Mouse (Mus musculus): ENCODE data around the gene Tmem175. TPM values are rescaled to one million over a fixed set of nuclear protein-coding genes. Genes with fewer than 3 reads are reported as not detected.
A peak's percentile ranks its signal among the peaks of the same experiment; 100 is the strongest.

Gene Tmem175
- polyA plus RNA-seq (2011; ENCODE audit: insufficient read depth, insufficient read length, low replicate concordance, missing spikeins): 2.7 and 7.2 TPM in 2 replicates

DNA sequence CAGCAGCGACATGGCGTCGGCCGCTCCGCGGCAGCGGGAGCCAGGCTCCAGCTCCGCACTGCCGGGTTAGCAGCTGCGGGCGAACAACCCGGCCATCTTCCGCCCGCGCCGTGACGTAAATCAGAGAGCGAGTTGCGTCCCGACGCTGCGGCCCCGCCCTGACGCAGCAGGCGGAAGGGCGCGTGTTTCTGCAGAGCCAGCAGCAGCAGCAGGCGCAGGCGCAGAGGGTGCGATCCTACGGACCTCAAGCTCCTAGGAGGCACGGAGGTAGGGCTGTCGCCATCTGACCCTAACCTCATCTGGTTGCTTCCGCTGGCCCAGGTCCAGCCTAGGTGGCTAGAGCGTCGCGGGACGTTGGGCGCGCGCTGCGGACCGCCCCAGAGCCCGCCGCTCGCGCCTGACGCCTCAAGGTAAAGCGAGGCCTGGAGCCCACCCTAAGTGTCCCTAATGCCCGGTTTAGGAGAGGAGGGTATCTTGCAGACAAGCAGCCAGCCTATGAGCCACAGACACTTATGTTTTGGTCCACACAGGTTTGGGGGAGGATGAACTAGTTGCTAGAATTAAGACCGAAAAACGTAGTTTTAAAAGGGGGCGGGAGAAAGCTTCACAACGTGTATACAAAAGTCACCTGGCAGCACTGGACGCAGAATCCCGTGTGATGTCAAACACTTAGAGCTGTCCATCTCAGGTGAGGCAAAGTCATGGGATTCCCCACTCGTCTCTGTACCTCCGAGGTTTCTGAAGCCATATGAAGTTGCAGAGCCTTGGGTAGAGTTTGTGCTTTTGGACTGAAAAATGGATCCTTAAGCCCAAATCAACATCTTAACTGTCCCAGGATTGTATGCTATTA, at the start of gene Tmem175, which contains the start of gene Gak:
Gene Tmem175, plus strand, starts transcription at position 137 of the 850 bp plus-strand sequence.
Gene Gak, minus strand, starts transcription at position 122 of the 850 bp plus-strand sequence.
- Histone ChIP-seq H3K4me1 (ENCODE audit: control insufficient read depth, insufficient read depth, low read length) (peaks cover 2% of the 10 kb centered on the region), H3K27ac (ENCODE audit: control insufficient read depth, insufficient read depth, low read depth, low read length, poor library complexity) (peak within 1 kb of the TSS; percentile 93), H3K4me3 (replicated peaks; ENCODE audit: control insufficient read depth, low read depth, low read length) (peak within 1 kb of the TSS; percentile 93)
- under 1% methylated on average over 58 of the region's 58 CpGs for WGBS
- peak; percentile 97 for TF ChIP-seq POLR2A (IDR thresholded peaks at IDR 0.05; ENCODE audit: borderline replicate concordance, control insufficient read depth, low read depth, low read length)
- no peak for TF ChIP-seq CTCF (IDR thresholded peaks at IDR 0.05; ENCODE audit: control insufficient read depth, insufficient read depth, low read length)

DNA sequence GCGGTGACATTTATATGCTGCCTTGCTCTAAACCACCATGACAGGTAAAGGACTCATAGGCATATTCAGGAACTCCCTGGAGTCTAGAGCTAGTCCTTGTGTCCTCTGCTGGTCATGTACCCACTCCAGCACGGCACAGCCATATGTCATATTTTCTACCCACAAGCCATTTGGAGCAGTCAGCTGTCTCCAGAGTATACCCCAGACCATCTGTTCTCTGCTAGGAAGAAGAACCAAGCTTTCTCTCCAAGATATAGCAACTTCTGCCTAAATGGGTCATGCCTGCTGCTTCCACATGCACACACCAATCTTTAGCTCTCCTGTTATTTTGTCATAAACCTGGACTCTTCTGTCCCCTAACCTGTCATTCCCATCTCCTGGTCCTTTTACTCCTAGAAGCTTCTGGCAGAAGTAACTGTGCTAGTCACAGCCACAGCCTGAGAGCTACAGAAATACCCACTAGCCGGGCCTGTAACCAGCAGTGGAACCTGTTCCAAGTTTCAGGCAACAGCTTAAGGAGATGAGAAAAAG, 48.1 kb upstream of the Tmem175 start:
- WGBS: 83% methylated on average over 3 of the region's 3 CpGs
- H3K27ac ChIP-seq (ENCODE audit: control insufficient read depth, insufficient read depth, low read depth, low read length, poor library complexity): no peak overlapping the region
- no peaks in the 10 kb centered on the region for H3K4me1 ChIP-seq (ENCODE audit: control insufficient read depth, insufficient read depth, low read length)
- TF ChIP-seq POLR2A (IDR thresholded peaks at IDR 0.05; ENCODE audit: borderline replicate concordance, control insufficient read depth, low read depth, low read length) (no peak), CTCF (IDR thresholded peaks at IDR 0.05; ENCODE audit: control insufficient read depth, insufficient read depth, low read length) (no peak)
- H3K4me3 ChIP-seq (replicated peaks; ENCODE audit: control insufficient read depth, low read depth, low read length): no peak overlapping the region

DNA sequence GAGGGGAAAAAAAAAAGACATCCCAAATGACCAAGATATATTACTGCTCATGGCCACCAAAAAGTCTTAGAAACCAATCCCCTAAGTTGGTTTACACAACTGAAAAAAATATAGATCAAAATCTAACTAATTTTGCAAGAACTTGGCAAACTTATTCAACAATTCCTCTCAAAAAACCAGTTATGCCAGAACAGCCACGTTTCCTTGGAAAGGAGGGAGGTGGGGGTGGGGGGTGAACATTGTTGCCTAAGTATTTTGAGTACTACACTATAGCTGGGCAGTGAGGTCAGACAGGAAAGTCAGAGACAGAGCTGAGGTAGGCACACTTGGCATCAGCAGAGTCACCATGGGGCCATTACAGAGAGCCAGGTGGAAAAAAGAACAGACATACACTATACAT, 29.6 kb upstream of the Tmem175 start:
- no peak overlapping the region for H3K27ac ChIP-seq (ENCODE audit: control insufficient read depth, insufficient read depth, low read depth, low read length, poor library complexity)
- no peak for TF ChIP-seq POLR2A (IDR thresholded peaks at IDR 0.05; ENCODE audit: borderline replicate concordance, control insufficient read depth, low read depth, low read length)
- TF ChIP-seq CTCF (IDR thresholded peaks at IDR 0.05; ENCODE audit: control insufficient read depth, insufficient read depth, low read length): no peak
- H3K4me3 ChIP-seq (replicated peaks; ENCODE audit: control insufficient read depth, low read depth, low read length): no peak overlapping the region
- no peaks in the 10 kb centered on the region for H3K4me1 ChIP-seq (ENCODE audit: control insufficient read depth, insufficient read depth, low read length)
- 57% methylated on average over 1 of the region's 1 CpGs for WGBS

DNA sequence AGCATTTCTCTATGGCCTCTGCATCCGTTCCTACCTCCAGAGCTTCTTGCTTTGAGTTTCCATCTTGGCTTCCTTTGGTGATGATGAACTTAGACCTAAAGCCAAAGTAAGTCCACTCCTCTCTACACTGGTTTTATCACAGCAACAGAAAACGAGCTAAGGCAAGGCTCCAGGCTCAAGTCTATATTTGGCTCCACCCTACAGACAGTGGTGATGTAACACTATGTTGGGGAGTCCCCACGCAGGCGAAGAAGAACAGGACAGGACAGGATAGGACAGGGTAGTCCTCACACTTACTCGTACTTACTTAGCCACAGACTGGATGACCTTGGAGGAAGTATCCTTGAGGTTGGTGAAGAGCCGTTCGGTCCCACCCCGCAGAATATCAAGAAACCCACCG, 27.0 kb upstream of the Tmem175 start:
- Histone ChIP-seq H3K27ac (ENCODE audit: control insufficient read depth, insufficient read depth, low read depth, low read length, poor library complexity) (no peak overlapping the region), H3K4me1 (ENCODE audit: control insufficient read depth, insufficient read depth, low read length) (no peaks in the 10 kb centered on the region), H3K4me3 (replicated peaks; ENCODE audit: control insufficient read depth, low read depth, low read length) (no peak overlapping the region)
- TF ChIP-seq CTCF (IDR thresholded peaks at IDR 0.05; ENCODE audit: control insufficient read depth, insufficient read depth, low read length) (no peak), POLR2A (IDR thresholded peaks at IDR 0.05; ENCODE audit: borderline replicate concordance, control insufficient read depth, low read depth, low read length) (no peak)
- 82% methylated on average over 9 of the region's 9 CpGs for WGBS

DNA sequence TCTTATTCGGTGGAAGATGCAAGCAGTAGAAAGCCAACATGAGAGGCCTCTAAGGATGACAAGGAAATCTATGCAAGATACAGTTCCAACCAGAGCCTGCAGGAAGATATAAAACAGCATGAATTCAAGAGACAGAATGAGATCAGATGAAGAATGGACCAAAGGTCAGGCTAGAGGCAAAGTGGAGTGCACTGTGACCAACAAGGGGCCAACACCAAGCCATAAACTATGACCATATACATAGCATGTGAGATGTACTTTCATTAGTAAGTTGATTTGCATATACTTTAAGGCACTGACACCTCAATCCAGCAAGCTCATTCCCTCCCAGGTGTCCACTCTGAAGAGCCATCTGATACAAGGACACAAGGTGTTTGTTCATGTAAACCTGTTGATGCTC, 19.1 kb upstream of the Tmem175 start:
- 98% methylated on average over 1 of the region's 1 CpGs for WGBS
- TF ChIP-seq CTCF (IDR thresholded peaks at IDR 0.05; ENCODE audit: control insufficient read depth, insufficient read depth, low read length) (no peak), POLR2A (IDR thresholded peaks at IDR 0.05; ENCODE audit: borderline replicate concordance, control insufficient read depth, low read depth, low read length) (no peak)
- Histone ChIP-seq H3K4me1 (ENCODE audit: control insufficient read depth, insufficient read depth, low read length) (no peaks in the 10 kb centered on the region), H3K4me3 (replicated peaks; ENCODE audit: control insufficient read depth, low read depth, low read length) (no peak overlapping the region), H3K27ac (ENCODE audit: control insufficient read depth, insufficient read depth, low read depth, low read length, poor library complexity) (no peak overlapping the region)

DNA sequence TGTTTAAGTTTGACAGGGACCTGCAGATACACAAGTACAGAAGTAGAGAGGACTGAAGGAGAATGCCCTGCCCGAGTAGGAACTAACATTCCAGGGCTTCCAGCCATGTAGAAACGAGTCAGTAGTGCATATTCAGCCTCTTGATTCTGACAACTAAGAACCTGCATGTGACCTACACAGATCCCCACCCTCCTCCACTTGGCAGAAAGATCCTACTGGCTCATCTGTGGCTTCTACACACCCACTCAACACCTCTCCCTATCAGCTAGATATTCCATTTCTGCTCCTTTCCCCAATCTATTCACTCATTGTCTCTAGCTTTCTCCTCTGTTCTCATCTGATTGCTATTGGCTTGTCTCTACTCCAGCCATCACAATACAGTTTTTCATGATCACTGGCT, 7.7 kb upstream of the Tmem175 start:
- Histone ChIP-seq H3K4me1 (ENCODE audit: control insufficient read depth, insufficient read depth, low read length) (no peaks in the 10 kb centered on the region), H3K27ac (ENCODE audit: control insufficient read depth, insufficient read depth, low read depth, low read length, poor library complexity) (no peak overlapping the region), H3K4me3 (replicated peaks; ENCODE audit: control insufficient read depth, low read depth, low read length) (no peak overlapping the region)
- TF ChIP-seq CTCF (IDR thresholded peaks at IDR 0.05; ENCODE audit: control insufficient read depth, insufficient read depth, low read length): no peak
- TF ChIP-seq POLR2A (IDR thresholded peaks at IDR 0.05; ENCODE audit: borderline replicate concordance, control insufficient read depth, low read depth, low read length): no peak
- WGBS: 77% methylated on average over 2 of the region's 2 CpGs

DNA sequence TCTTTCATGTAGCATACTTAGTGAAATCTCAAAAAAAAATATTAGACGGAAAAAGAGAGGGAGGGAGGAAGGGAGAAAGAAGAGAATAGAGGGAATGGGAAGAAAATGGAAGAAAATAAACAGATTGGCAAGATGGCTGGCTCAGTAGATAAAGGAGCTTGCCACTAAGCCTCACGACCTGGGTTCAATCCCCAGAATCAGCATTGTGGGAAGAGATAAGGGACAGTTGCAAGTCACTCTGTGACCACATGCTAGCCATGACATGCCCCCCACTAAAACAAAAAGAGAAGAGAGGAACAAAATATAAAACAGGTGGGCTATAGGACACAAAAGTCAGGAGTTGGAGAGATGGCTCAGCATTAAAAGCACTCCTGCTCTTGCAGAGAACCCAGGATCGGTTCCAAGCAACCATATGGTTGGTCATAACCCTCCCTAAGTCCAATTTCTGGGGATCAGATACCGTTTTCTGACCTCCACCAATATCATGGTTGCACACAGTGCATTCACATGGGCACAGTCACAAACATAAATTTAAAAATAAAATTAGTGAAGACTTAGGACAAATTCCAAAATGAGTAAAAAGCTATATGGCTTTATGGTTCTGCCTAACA, 3.4 kb upstream of the Tmem175 start:
- WGBS: 60% methylated on average over 4 of the region's 4 CpGs
- no peak for TF ChIP-seq POLR2A (IDR thresholded peaks at IDR 0.05; ENCODE audit: borderline replicate concordance, control insufficient read depth, low read depth, low read length)
- no peak for TF ChIP-seq CTCF (IDR thresholded peaks at IDR 0.05; ENCODE audit: control insufficient read depth, insufficient read depth, low read length)
- Histone ChIP-seq H3K27ac (ENCODE audit: control insufficient read depth, insufficient read depth, low read depth, low read length, poor library complexity) (no peak overlapping the region), H3K4me1 (ENCODE audit: control insufficient read depth, insufficient read depth, low read length) (peaks cover 2% of the 10 kb centered on the region), H3K4me3 (replicated peaks; ENCODE audit: control insufficient read depth, low read depth, low read length) (no peak overlapping the region)

All from bone marrow, adult 2 months (tissue).